Mouse (Mus musculus) myocyte (in vitro differentiated cells): ENCODE data around the gene Paxx.

Experiments
- E2F4 ChIP-seq: IDR thresholded peaks from one replicate; pipeline ENCODE4 v1.6.1; 2011; ENCODE audit warnings: mild to moderate bottlenecking, control low read depth, moderate library complexity; ENCODE audit not compliant: insufficient read depth
- MYOG ChIP-seq, 3 experiments: IDR thresholded peaks; one replicate each; pipeline ENCODE4 v1.6.1; 2011; ENCODE audit warnings: control low read depth in 2 of 3, low read depth in 2 of 3, mild to moderate bottlenecking in 2 of 3; ENCODE audit not compliant: insufficient read length in 2 of 3, control insufficient read depth in 1 of 3, insufficient read depth in 1 of 3
- POLR2A ChIP-seq: IDR thresholded peaks from one replicate; pipeline ENCODE4 v1.6.1; 2011; ENCODE audit warnings: low read depth, mild to moderate bottlenecking, control low read depth, moderate library complexity; ENCODE audit not compliant: insufficient read length
- USF1 ChIP-seq: IDR thresholded peaks from one replicate; pipeline ENCODE4 v1.6.1; 2011; ENCODE audit warnings: low read depth, mild to moderate bottlenecking, control low read depth, moderate library complexity

- TF ChIP-seq POLR2A (no peak), MYOG (IDR thresholded peaks at IDR 0.05; ENCODE audit: control insufficient read depth in 1 of 3, insufficient read depth in 1 of 3, insufficient read length in 2 of 3, low read depth in 2 of 3) (no peak), USF1 (no peak), E2F4 (no peak)
Observed at GRCm38 (mm10) chr2:25433101-25433500, 27.8 kb downstream of the Paxx start.
